In genomic region chr4:138219331-138219730, GRCm38 (mm10) we compare ENCODE assay signal across 11 mouse cellular contexts. TPM values are rescaled to one million over a fixed set of nuclear protein-coding genes. Genes with fewer than 3 reads are reported as not detected.
DNase-seq lines count a peak whose midpoint lies in the region; ATAC-seq and TF ChIP-seq lines count a peak whose summit lies in the region.
"Had no signal": no experiment of that assay in that cellular context is flagged by ENCODE, and none has a peak within 500 bp of the region (broad histone marks: within the 10 kb centered on the region; RNA-seq: fewer than 3 reads in every experiment).

No protein-coding gene starts in this region.

- H3K9ac ChIP-seq in embryonic facial prominence, embryonic 13.5 days = 0 out of 2 replicates have a peak overlapping the region, but pooled peaks have one; percentile 11
- H3K9ac ChIP-seq in limb, embryonic 13.5 days = 0 out of 2 replicates have a peak overlapping the region, but pooled peaks have one; percentile 2
- no peak overlapping the region for H3K9ac ChIP-seq in liver, postnatal 0 days (replicated peaks)
- H3K9ac ChIP-seq: embryonic facial prominence, embryonic 15.5 days; hindbrain, embryonic 15.5 days had no signal

- H3K4me1 ChIP-seq in embryonic facial prominence, embryonic 13.5 days = peaks cover 31% of the 10 kb centered on the region
- H3K4me1 ChIP-seq in embryonic facial prominence, embryonic 10.5 days = peaks cover 35% of the 10 kb centered on the region
- H3K4me1 ChIP-seq in limb, embryonic 13.5 days = peaks cover 35% of the 10 kb centered on the region
- peaks cover 25% of the 10 kb centered on the region for H3K4me1 ChIP-seq in limb, embryonic 10.5 days
- peaks cover 39% of the 10 kb centered on the region for H3K4me1 ChIP-seq in liver, postnatal 0 days (ENCODE audit: insufficient read depth)

- peaks cover 35% of the 10 kb centered on the region for H3K36me3 ChIP-seq in embryonic facial prominence, embryonic 13.5 days
- H3K36me3 ChIP-seq in embryonic facial prominence, embryonic 10.5 days (replicated peaks) = peaks cover 60% of the 10 kb centered on the region
- H3K36me3 ChIP-seq in limb, embryonic 13.5 days = peaks cover 38% of the 10 kb centered on the region
- H3K36me3 ChIP-seq in limb, embryonic 10.5 days = peaks cover 60% of the 10 kb centered on the region
- peaks cover 24% of the 10 kb centered on the region for H3K36me3 ChIP-seq in liver, postnatal 0 days (replicated peaks; ENCODE audit: insufficient read depth, low read length)

- H3K27ac ChIP-seq in embryonic facial prominence, embryonic 13.5 days = no peak overlapping the region
- no peak overlapping the region for H3K27ac ChIP-seq in embryonic facial prominence, embryonic 10.5 days (replicated peaks)
- H3K27ac ChIP-seq in limb, embryonic 13.5 days = no peak overlapping the region
- no peak overlapping the region for H3K27ac ChIP-seq in limb, embryonic 10.5 days
- H3K27ac ChIP-seq in liver, postnatal 0 days (ENCODE audit: low read depth) = peak overlapping the region; percentile 99
- H3K27ac ChIP-seq: embryonic facial prominence, embryonic 15.5 days; hindbrain, embryonic 15.5 days; limb, embryonic 15.5 days had no signal

- no peak overlapping the region for H3K4me3 ChIP-seq in embryonic facial prominence, embryonic 13.5 days
- H3K4me3 ChIP-seq in embryonic facial prominence, embryonic 10.5 days = no peak overlapping the region
- no peak overlapping the region for H3K4me3 ChIP-seq in limb, embryonic 13.5 days
- no peak overlapping the region for H3K4me3 ChIP-seq in limb, embryonic 10.5 days
- H3K4me3 ChIP-seq in liver, postnatal 0 days (ENCODE audit: low read depth, low read length) = peak overlapping the region; percentile 97; the same call in 1 of the 2 replicates
- H3K4me3 ChIP-seq: hindbrain, embryonic 15.5 days; limb, embryonic 15.5 days had no signal

- H3K9me3 ChIP-seq in embryonic facial prominence, embryonic 13.5 days = no peaks in the 10 kb centered on the region
- no peaks in the 10 kb centered on the region for H3K9me3 ChIP-seq in embryonic facial prominence, embryonic 10.5 days
- no peaks in the 10 kb centered on the region for H3K9me3 ChIP-seq in limb, embryonic 13.5 days
- no peaks in the 10 kb centered on the region for H3K9me3 ChIP-seq in limb, embryonic 10.5 days (replicated peaks)
- no peaks in the 10 kb centered on the region for H3K9me3 ChIP-seq in liver, postnatal 0 days (ENCODE audit: low read length)
- H3K9me3 ChIP-seq: embryonic facial prominence, embryonic 15.5 days; hindbrain, embryonic 15.5 days; limb, embryonic 15.5 days had no signal

- 88% methylated on average over 5 of the region's 5 CpGs for WGBS in embryonic facial prominence, embryonic 13.5 days
- 88% methylated on average over 5 of the region's 5 CpGs for WGBS in embryonic facial prominence, embryonic 10.5 days
- WGBS in limb, embryonic 13.5 days = 91% methylated on average over 5 of the region's 5 CpGs
- WGBS in limb, embryonic 10.5 days = 95% methylated on average over 5 of the region's 5 CpGs
- 52% methylated on average over 5 of the region's 5 CpGs for WGBS in liver, postnatal 0 days (ENCODE audit: insufficient replicate concordance)

- TF ChIP-seq CTCF in liver, postnatal 0 days (IDR thresholded peaks at IDR 0.05; ENCODE audit: low read depth) = no peak

- DNase-seq in embryonic facial prominence, embryonic 10.5 days (ENCODE audit: low spot score) = no peak
- no peak for DNase-seq in limb, embryonic 10.5 days (ENCODE audit: low spot score)
- peak; percentile 28 for DNase-seq in brain, adult 2 months (ENCODE audit: low read depth, low spot score)
- peak; percentile 21 for DNase-seq in liver, postnatal 0 days
- DNase-seq in right cerebral cortex, adult 18-20 months = no peak
- DNase-seq in B cell, adult 2 months = no peak

- no peak overlapping the region; the same call in 1 of the 2 replicates for H3K4me2 ChIP-seq in embryonic facial prominence, embryonic 13.5 days
- H3K4me2 ChIP-seq in limb, embryonic 13.5 days (replicated peaks) = peak overlapping the region; percentile 4; the same call in 1 of the 2 replicates
- H3K4me2 ChIP-seq in liver, postnatal 0 days (ENCODE audit: low read depth, low read length) = peak overlapping the region; percentile 76
- H3K4me2 ChIP-seq: embryonic facial prominence, embryonic 15.5 days; hindbrain, embryonic 15.5 days; limb, embryonic 15.5 days had no signal

- no peaks in the 10 kb centered on the region for H3K27me3 ChIP-seq in embryonic facial prominence, embryonic 13.5 days
- H3K27me3 ChIP-seq in embryonic facial prominence, embryonic 10.5 days (replicated peaks; ENCODE audit: low read depth, poor library complexity, severe bottlenecking) = no peaks in the 10 kb centered on the region
- H3K27me3 ChIP-seq in limb, embryonic 13.5 days = no peaks in the 10 kb centered on the region
- no peaks in the 10 kb centered on the region for H3K27me3 ChIP-seq in limb, embryonic 10.5 days (ENCODE audit: low read depth, poor library complexity, severe bottlenecking)
- no peaks in the 10 kb centered on the region for H3K27me3 ChIP-seq in liver, postnatal 0 days (ENCODE audit: insufficient read depth, low read length)
- H3K27me3 ChIP-seq: embryonic facial prominence, embryonic 15.5 days; hindbrain, embryonic 15.5 days; limb, embryonic 15.5 days had no signal

- ATAC-seq in embryonic facial prominence, embryonic 13.5 days (ENCODE audit: insufficient number of reproducible peaks, insufficient read depth, low FRiP score, low TSS enrichment, low read depth) = no peak
- no peak for ATAC-seq in limb, embryonic 13.5 days (ENCODE audit: low FRiP score, low read depth)
- no peak for ATAC-seq in liver, postnatal 0 days

- no peak for TF ChIP-seq EP300 in liver, postnatal 0 days (IDR thresholded peaks at IDR 0.05; ENCODE audit: low read depth)

RNA-seq across cellular contexts. Expression of gene Hp1bp3, which starts 3.2 kb away (rescaled TPM):
- 218 and 228 TPM in 2 replicates for polyA plus RNA-seq in embryonic facial prominence, embryonic 13.5 days (2015; fragmentation: Nextera tagmentation; extraction: Ambion mirVana)
- polyA plus RNA-seq in embryonic facial prominence, embryonic 10.5 days (2016; fragmentation: Nextera tagmentation; extraction: Ambion mirVana) = 160 and 177 TPM in 2 replicates
- 202 and 222 TPM in 2 replicates for polyA plus RNA-seq in limb, embryonic 13.5 days (2015; fragmentation: Nextera tagmentation; extraction: Ambion mirVana)
- 134 and 163 TPM in 2 replicates for polyA plus RNA-seq in limb, embryonic 10.5 days (2016; fragmentation: Nextera tagmentation; extraction: Ambion mirVana)
- 35.1 and 43.6 TPM in 2 replicates for polyA plus RNA-seq in liver, postnatal 0 days (2015; fragmentation: Nextera tagmentation; extraction: Ambion mirVana)

RNA-seq across cellular contexts. Expression of gene Sh2d5, which starts 30.9 kb away (rescaled TPM):
- 0.79 and 1.2 TPM in 2 replicates for polyA plus RNA-seq in embryonic facial prominence, embryonic 13.5 days (2015; fragmentation: Nextera tagmentation; extraction: Ambion mirVana)
- 1.6 and 2.4 TPM in 2 replicates for polyA plus RNA-seq in embryonic facial prominence, embryonic 10.5 days (2016; fragmentation: Nextera tagmentation; extraction: Ambion mirVana)
- polyA plus RNA-seq in limb, embryonic 13.5 days (2015; fragmentation: Nextera tagmentation; extraction: Ambion mirVana) = 0.85 and 0.87 TPM in 2 replicates
- polyA plus RNA-seq in limb, embryonic 10.5 days (2016; fragmentation: Nextera tagmentation; extraction: Ambion mirVana) = 2.0 and 3.5 TPM in 2 replicates
- 0.40 and 0.51 TPM in 2 replicates for polyA plus RNA-seq in liver, postnatal 0 days (2015; fragmentation: Nextera tagmentation; extraction: Ambion mirVana)

RNA-seq across cellular contexts. Expression of gene Kif17, which starts 30.9 kb away (rescaled TPM):
- polyA plus RNA-seq in embryonic facial prominence, embryonic 13.5 days (2015; fragmentation: Nextera tagmentation; extraction: Ambion mirVana) = 1.4 and 1.7 TPM in 2 replicates
- polyA plus RNA-seq in embryonic facial prominence, embryonic 10.5 days (2016; fragmentation: Nextera tagmentation; extraction: Ambion mirVana) = 0.59 and 0.62 TPM in 2 replicates
- polyA plus RNA-seq in limb, embryonic 13.5 days (2015; fragmentation: Nextera tagmentation; extraction: Ambion mirVana) = 1.2 and 1.4 TPM in 2 replicates
- polyA plus RNA-seq in limb, embryonic 10.5 days (2016; fragmentation: Nextera tagmentation; extraction: Ambion mirVana) = 0.20 and 0.99 TPM in 2 replicates
- polyA plus RNA-seq in liver, postnatal 0 days (2015; fragmentation: Nextera tagmentation; extraction: Ambion mirVana) = 0.07 and 0.08 TPM in 2 replicates

Comparison
In these comparisons a context has a peak if more than half of its experiments do, and no peak if none do; other contexts are left out.
1. DNase-seq: peak in brain, adult 2 months (single experiment) and liver, postnatal 0 days (single experiment); none in embryonic facial prominence, embryonic 10.5 days (single experiment), limb, embryonic 10.5 days (single experiment), right cerebral cortex, adult 18-20 months (single experiment) and B cell, adult 2 months (0 of 2).